Mouse (Mus musculus): ENCODE results near the gene Anapc13.

GRCm38 (mm10) chr9:102673381-102673780 is 47.3 kb downstream of the Anapc13 start:
- TF ChIP-seq CTCF (IDR thresholded peaks at IDR 0.05; ENCODE audit: insufficient read depth, low read length) (no peak), POLR2A (IDR thresholded peaks at IDR 0.05; ENCODE audit: borderline replicate concordance, extremely low read depth, low read depth, low read length) (no peak)

All from lung, adult 2 months (tissue).